Mouse (Mus musculus): ENCODE data around the gene Necab2. TPM values are rescaled to one million over a fixed set of nuclear protein-coding genes. Genes with fewer than 3 reads are reported as not detected.

Gene Necab2
- polyA plus RNA-seq, 1 experiment from 2014 or later, result 4.6 TPM

GRCm38 (mm10) chr8:119511722-119512121 lies 65.2 kb downstream of the Necab2 start:
- Histone ChIP-seq H3K36me3 (ENCODE audit: control insufficient read depth, insufficient read depth, low read length) (peaks cover 94% of the 10 kb centered on the region), H3K27me3 (ENCODE audit: control insufficient read depth, insufficient read depth, low read length) (no peaks in the 10 kb centered on the region), H3K27ac (ENCODE audit: low read depth, low read length) (no peak overlapping the region), H3K4me3 (ENCODE audit: low read length) (no peak overlapping the region), H3K4me2 (replicated peaks; ENCODE audit: low read depth, low read length) (no peak overlapping the region), H3K9me3 (ENCODE audit: control insufficient read depth, low read length) (no peaks in the 10 kb centered on the region), H3K4me1 (ENCODE audit: control insufficient read depth, insufficient read depth, low read length) (no peaks in the 10 kb centered on the region), H3K9ac (ENCODE audit: low read depth, low read length) (no peak overlapping the region)
- ATAC-seq (ENCODE audit: low FRiP score, low TSS enrichment), result no peak
- WGBS, result over 99% methylated on average over 7 of the region's 7 CpGs

- peaks cover 98% of the 10 kb centered on the region for H3K36me3 ChIP-seq (ENCODE audit: control insufficient read depth, insufficient read depth, low read length)
- no peaks in the 10 kb centered on the region for H3K9me3 ChIP-seq (ENCODE audit: control insufficient read depth, low read length)
- no peaks in the 10 kb centered on the region for H3K27me3 ChIP-seq (ENCODE audit: control insufficient read depth, insufficient read depth, low read length)
- no peak overlapping the region for H3K4me3 ChIP-seq (ENCODE audit: low read length)
- H3K9ac ChIP-seq (ENCODE audit: low read depth, low read length), result no peak overlapping the region
- no peaks in the 10 kb centered on the region for H3K4me1 ChIP-seq (ENCODE audit: control insufficient read depth, insufficient read depth, low read length)
- WGBS, result 93% methylated on average over 4 of the region's 4 CpGs
- H3K4me2 ChIP-seq (replicated peaks; ENCODE audit: low read depth, low read length), result no peak overlapping the region
- H3K27ac ChIP-seq (ENCODE audit: low read depth, low read length), result no peak overlapping the region
- no peak for ATAC-seq (ENCODE audit: low FRiP score, low TSS enrichment)
These were observed 66.9 kb downstream of the Necab2 start for GRCm38 (mm10) chr8:119513405-119513804.

- Histone ChIP-seq H3K4me2 (replicated peaks; ENCODE audit: low read depth, low read length) (no peak overlapping the region), H3K9ac (ENCODE audit: low read depth, low read length) (no peak overlapping the region), H3K27me3 (ENCODE audit: control insufficient read depth, insufficient read depth, low read length) (no peaks in the 10 kb centered on the region), H3K9me3 (ENCODE audit: control insufficient read depth, low read length) (no peaks in the 10 kb centered on the region), H3K4me3 (ENCODE audit: low read length) (no peak overlapping the region), H3K36me3 (ENCODE audit: control insufficient read depth, insufficient read depth, low read length) (peaks cover 97% of the 10 kb centered on the region), H3K4me1 (ENCODE audit: control insufficient read depth, insufficient read depth, low read length) (no peaks in the 10 kb centered on the region), H3K27ac (ENCODE audit: low read depth, low read length) (no peak overlapping the region)
- 93% methylated on average over 3 of the region's 3 CpGs for WGBS
- no peak for ATAC-seq (ENCODE audit: low FRiP score, low TSS enrichment)
These were observed 68.4 kb downstream of the Necab2 start for GRCm38 (mm10) chr8:119514940-119515339.

- Histone ChIP-seq H3K9me3 (ENCODE audit: control insufficient read depth, low read length) (no peaks in the 10 kb centered on the region), H3K27me3 (ENCODE audit: control insufficient read depth, insufficient read depth, low read length) (no peaks in the 10 kb centered on the region), H3K4me3 (ENCODE audit: low read length) (no peak overlapping the region), H3K4me1 (ENCODE audit: control insufficient read depth, insufficient read depth, low read length) (no peaks in the 10 kb centered on the region), H3K27ac (ENCODE audit: low read depth, low read length) (no peak overlapping the region), H3K4me2 (replicated peaks; ENCODE audit: low read depth, low read length) (no peak overlapping the region), H3K9ac (ENCODE audit: low read depth, low read length) (no peak overlapping the region), H3K36me3 (ENCODE audit: control insufficient read depth, insufficient read depth, low read length) (peaks cover 97% of the 10 kb centered on the region)
- no peak for ATAC-seq (ENCODE audit: low FRiP score, low TSS enrichment)
- 67% methylated on average over 3 of the region's 3 CpGs for WGBS
These were observed 69.2 kb downstream of the Necab2 start for GRCm38 (mm10) chr8:119515767-119516166.

- Histone ChIP-seq H3K9ac (ENCODE audit: low read depth, low read length) (no peak overlapping the region), H3K4me3 (ENCODE audit: low read length) (no peak overlapping the region), H3K27ac (ENCODE audit: low read depth, low read length) (no peak overlapping the region), H3K9me3 (ENCODE audit: control insufficient read depth, low read length) (no peaks in the 10 kb centered on the region), H3K36me3 (ENCODE audit: control insufficient read depth, insufficient read depth, low read length) (peaks cover 98% of the 10 kb centered on the region), H3K27me3 (ENCODE audit: control insufficient read depth, insufficient read depth, low read length) (no peaks in the 10 kb centered on the region), H3K4me2 (replicated peaks; ENCODE audit: low read depth, low read length) (no peak overlapping the region), H3K4me1 (ENCODE audit: control insufficient read depth, insufficient read depth, low read length) (no peaks in the 10 kb centered on the region)
- ATAC-seq (ENCODE audit: low FRiP score, low TSS enrichment), result no peak
- WGBS, result 76% methylated on average over 5 of the region's 5 CpGs
These were observed 70.2 kb downstream of the Necab2 start for GRCm38 (mm10) chr8:119516674-119517073.

GRCm38 (mm10) chr8:119520102-119520501 lies 73.6 kb downstream of the Necab2 start:
- Histone ChIP-seq H3K27ac (ENCODE audit: low read depth, low read length) (no peak overlapping the region), H3K9me3 (ENCODE audit: control insufficient read depth, low read length) (no peaks in the 10 kb centered on the region), H3K4me2 (replicated peaks; ENCODE audit: low read depth, low read length) (no peak overlapping the region), H3K4me3 (ENCODE audit: low read length) (no peak overlapping the region), H3K9ac (ENCODE audit: low read depth, low read length) (no peak overlapping the region), H3K36me3 (ENCODE audit: control insufficient read depth, insufficient read depth, low read length) (peaks cover 98% of the 10 kb centered on the region), H3K4me1 (ENCODE audit: control insufficient read depth, insufficient read depth, low read length) (no peaks in the 10 kb centered on the region), H3K27me3 (ENCODE audit: control insufficient read depth, insufficient read depth, low read length) (no peaks in the 10 kb centered on the region)
- no peak for ATAC-seq (ENCODE audit: low FRiP score, low TSS enrichment)
- 71% methylated on average over 7 of the region's 7 CpGs for WGBS

Other genes with a start within 250 kb of the Necab2 start
- gene Hsbp1, start 102.2 kb upstream of the Necab2 start, polyA plus RNA-seq (2014; fragmentation: Nextera tagmentation; extraction: Ambion mirVana), result 305 and 387 TPM in 2 replicates
- gene Mlycd, start 51.8 kb upstream of the Necab2 start, polyA plus RNA-seq (2014; fragmentation: Nextera tagmentation; extraction: Ambion mirVana), result 10.8 and 12.1 TPM in 2 replicates
- gene Osgin1, start 12.6 kb upstream of the Necab2 start, polyA plus RNA-seq (2014; fragmentation: Nextera tagmentation; extraction: Ambion mirVana), result 0.71 and 1.2 TPM in 2 replicates
- gene Slc38a8, start 55.0 kb downstream of the Necab2 start, polyA plus RNA-seq (2014; fragmentation: Nextera tagmentation; extraction: Ambion mirVana), result not detected in 2 replicates
- gene Mbtps1, start 112.0 kb downstream of the Necab2 start, polyA plus RNA-seq (2014; fragmentation: Nextera tagmentation; extraction: Ambion mirVana), result 66.4 and 131 TPM in 2 replicates
- 20.4 and 35.8 TPM in 2 replicates for gene Hsdl1, start 128.5 kb downstream of the Necab2 start, polyA plus RNA-seq (2014; fragmentation: Nextera tagmentation; extraction: Ambion mirVana)
- 0.11 and 0.37 TPM in 2 replicates for gene Dnaaf1, start 128.5 kb downstream of the Necab2 start, polyA plus RNA-seq (2014; fragmentation: Nextera tagmentation; extraction: Ambion mirVana)
- 9.7 and 13.0 TPM in 2 replicates for gene Taf1c, start 158.5 kb downstream of the Necab2 start, polyA plus RNA-seq (2014; fragmentation: Nextera tagmentation; extraction: Ambion mirVana)
- 0.29 TPM in 1 of 2 replicates, not detected in the other for gene Adad2, start 166.0 kb downstream of the Necab2 start, polyA plus RNA-seq (2014; fragmentation: Nextera tagmentation; extraction: Ambion mirVana)
- 0.22 TPM in 1 of 2 replicates, not detected in the other for gene Kcng4, start 189.0 kb downstream of the Necab2 start, polyA plus RNA-seq (2014; fragmentation: Nextera tagmentation; extraction: Ambion mirVana)
- gene Wfdc1, start 219.6 kb downstream of the Necab2 start, polyA plus RNA-seq (2014; fragmentation: Nextera tagmentation; extraction: Ambion mirVana), result 1.8 and 1.9 TPM in 2 replicates

Measured in kidney, embryonic 14.5 days (tissue).